Comparison of ENCODE assay signal across 11 mouse cellular contexts in genomic region chr7:125871404-125872201, GRCm38 (mm10).
DNase-seq lines count a peak whose midpoint lies in the region; ATAC-seq and TF ChIP-seq lines count a peak whose summit lies in the region.
"Had no signal": no experiment of that assay in that cellular context is flagged by ENCODE, and none has a peak within 500 bp of the region (broad histone marks: within the 10 kb centered on the region; RNA-seq: fewer than 3 reads in every experiment).

No protein-coding gene starts in this region.

- TF ChIP-seq CTCF in brain, embryonic 14.5 days (IDR thresholded peaks at IDR 0.05; ENCODE audit: borderline replicate concordance, extremely low read depth, insufficient read depth, insufficient read length): no peak

- H3K4me2 ChIP-seq in heart, embryonic 14.5 days (ENCODE audit: low read length): no peak overlapping the region
- H3K4me2 ChIP-seq in hindbrain, embryonic 16.5 days (ENCODE audit: low read length): no peak overlapping the region
- H3K4me2 ChIP-seq in midbrain, embryonic 12.5 days (replicated peaks): 0 out of 2 replicates have a peak overlapping the region, but pooled peaks have one; percentile 3

- 31% methylated on average over 12 of the region's 12 CpGs for WGBS in heart, embryonic 14.5 days
- WGBS in hindbrain, embryonic 16.5 days: 19% methylated on average over 12 of the region's 12 CpGs
- 17% methylated on average over 12 of the region's 12 CpGs for WGBS in midbrain, embryonic 12.5 days

- H3K27me3 ChIP-seq in heart, embryonic 14.5 days (ENCODE audit: control insufficient read depth, insufficient read depth, low read length): no peaks in the 10 kb centered on the region
- no peaks in the 10 kb centered on the region for H3K27me3 ChIP-seq in hindbrain, embryonic 16.5 days (replicated peaks; ENCODE audit: control insufficient read depth, insufficient read depth, low read length)
- H3K27me3 ChIP-seq in midbrain, embryonic 12.5 days: no peaks in the 10 kb centered on the region

- H3K27ac ChIP-seq in heart, embryonic 14.5 days (replicated peaks in 1 of 2; ENCODE audit: control insufficient read depth in 1 of 2, insufficient read depth in 1 of 2, low read depth in 2 of 2, low read length in 2 of 2): peak overlapping the region; percentile 35 to 37; a peak in 3 of 4 replicates
- peak overlapping the region; percentile 7; the same call in 1 of the 2 replicates for H3K27ac ChIP-seq in hindbrain, embryonic 16.5 days (ENCODE audit: low read depth, low read length)
- peak overlapping the region; percentile 82 for H3K27ac ChIP-seq in midbrain, embryonic 12.5 days (replicated peaks)

- intact Hi-C loops in heart, postnatal 14 days (cut with DNase I): no loop called here

- peak overlapping the region; percentile 3; the same call in 1 of the 2 replicates for H3K9ac ChIP-seq in heart, embryonic 14.5 days (ENCODE audit: low read length)
- no peak overlapping the region for H3K9ac ChIP-seq in hindbrain, embryonic 16.5 days (ENCODE audit: low read depth, low read length)
- H3K9ac ChIP-seq in midbrain, embryonic 12.5 days (replicated peaks): peak overlapping the region; percentile 39

- H3K36me3 ChIP-seq in heart, embryonic 14.5 days (ENCODE audit: control insufficient read depth, insufficient read depth, low read length): peaks cover 14% of the 10 kb centered on the region
- no peaks in the 10 kb centered on the region for H3K36me3 ChIP-seq in hindbrain, embryonic 16.5 days (ENCODE audit: control insufficient read depth, insufficient read depth, low read length)
- H3K36me3 ChIP-seq in midbrain, embryonic 12.5 days: no peaks in the 10 kb centered on the region

- TF ChIP-seq POLR2A in brain, embryonic 14.5 days (IDR thresholded peaks at IDR 0.05; ENCODE audit: borderline replicate concordance, extremely low read depth, insufficient read depth, insufficient read length, poor library complexity, severe bottlenecking): no peak

- peaks cover 24 to 25% of the 10 kb centered on the region in 2 experiments for H3K4me1 ChIP-seq in heart, embryonic 14.5 days (ENCODE audit: control insufficient read depth in 2 of 2, insufficient read depth in 2 of 2, low read length in 2 of 2)
- H3K4me1 ChIP-seq in hindbrain, embryonic 16.5 days (ENCODE audit: control insufficient read depth, insufficient read depth, low read depth, low read length): peaks cover 17% of the 10 kb centered on the region
- H3K4me1 ChIP-seq in midbrain, embryonic 12.5 days: peaks cover 27% of the 10 kb centered on the region

- DNase-seq in heart, postnatal 14 days: no peak
- peak; percentile 88 for DNase-seq in brain, embryonic 14.5 days (ENCODE audit: low read depth)
- DNase-seq in gastrocnemius, postnatal 10 days: no peak
- DNase-seq in thymus, postnatal 14 days: no peak
- no peak for DNase-seq in thymus, postnatal 25 days
- DNase-seq: cerebellum, postnatal 25 days had no signal

- no peak for ATAC-seq in heart, embryonic 14.5 days (ENCODE audit: insufficient number of reproducible peaks, insufficient read depth, low FRiP score, low read depth)
- peak; percentile 73 for ATAC-seq in hindbrain, embryonic 16.5 days
- peak; percentile 85 for ATAC-seq in midbrain, embryonic 12.5 days (ENCODE audit: low FRiP score, low read depth)
- ATAC-seq: inflammation-experienced regulatory T-cells, adult 6 months had no signal

- no peaks in the 10 kb centered on the region for H3K9me3 ChIP-seq in heart, embryonic 14.5 days (ENCODE audit: control insufficient read depth, low read length)
- no peaks in the 10 kb centered on the region for H3K9me3 ChIP-seq in hindbrain, embryonic 16.5 days (ENCODE audit: control insufficient read depth, low read length)
- no peaks in the 10 kb centered on the region for H3K9me3 ChIP-seq in midbrain, embryonic 12.5 days
- H3K9me3 ChIP-seq: megakaryocyte, embryonic 14.5 days had no signal

- H3K4me3 ChIP-seq in heart, embryonic 14.5 days (ENCODE audit: control insufficient read depth in 1 of 2, insufficient read depth in 1 of 2, low read depth in 1 of 2, low read length in 2 of 2): no peak overlapping the region
- H3K4me3 ChIP-seq in hindbrain, embryonic 16.5 days (ENCODE audit: low read length): no peak overlapping the region
- H3K4me3 ChIP-seq in midbrain, embryonic 12.5 days: no peak overlapping the region

Comparison
In these comparisons a context has a peak if more than half of its experiments do, and no peak if none do; other contexts are left out.
1. H3K27ac ChIP-seq: peak in every context shown above with its lines; median percentile 82 in midbrain, embryonic 12.5 days; 36 in heart, embryonic 14.5 days; 7 in hindbrain, embryonic 16.5 days.